Mouse (Mus musculus) liver, embryonic 18 days (tissue): ENCODE data around the gene Fcer1g. TPM values are rescaled to one million over a fixed set of nuclear protein-coding genes. Genes with fewer than 3 reads are reported as not detected.

Experiments
- polyA plus RNA-seq: library from polyadenylated mRNA; depleted of rRNA; stranded (reverse); fragments of >200 nt; gene quantifications from 2 replicates; pipeline ENCODE4 v1.2.3, GENCODE M21; 2012; rRNA removed

The Fcer1g gene
- 137 and 142 TPM in 2 replicates for polyA plus RNA-seq

DNA sequence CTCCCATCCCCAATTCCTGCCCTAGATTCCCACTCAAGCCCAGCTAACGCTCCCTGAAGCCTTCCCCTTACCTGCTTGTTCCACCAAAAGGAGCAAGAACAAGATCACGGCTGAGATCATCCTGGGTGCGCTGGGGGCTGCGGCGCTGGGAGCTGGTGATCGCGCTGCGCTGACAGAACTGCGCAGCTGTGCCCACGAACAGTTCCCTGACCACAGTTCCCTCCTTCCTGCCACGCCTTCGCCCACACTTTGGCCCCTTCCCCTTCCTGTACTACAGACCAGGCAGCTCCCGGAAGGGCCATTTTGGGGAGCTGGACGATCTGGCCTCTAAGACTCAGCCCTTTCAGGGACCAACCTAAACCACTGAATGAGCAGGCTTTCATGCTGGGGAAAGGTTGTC is at the start of gene Fcer1g:
Fcer1g (minus strand) TSS at position 240 of the 400 bp plus-strand sequence.

DNA sequence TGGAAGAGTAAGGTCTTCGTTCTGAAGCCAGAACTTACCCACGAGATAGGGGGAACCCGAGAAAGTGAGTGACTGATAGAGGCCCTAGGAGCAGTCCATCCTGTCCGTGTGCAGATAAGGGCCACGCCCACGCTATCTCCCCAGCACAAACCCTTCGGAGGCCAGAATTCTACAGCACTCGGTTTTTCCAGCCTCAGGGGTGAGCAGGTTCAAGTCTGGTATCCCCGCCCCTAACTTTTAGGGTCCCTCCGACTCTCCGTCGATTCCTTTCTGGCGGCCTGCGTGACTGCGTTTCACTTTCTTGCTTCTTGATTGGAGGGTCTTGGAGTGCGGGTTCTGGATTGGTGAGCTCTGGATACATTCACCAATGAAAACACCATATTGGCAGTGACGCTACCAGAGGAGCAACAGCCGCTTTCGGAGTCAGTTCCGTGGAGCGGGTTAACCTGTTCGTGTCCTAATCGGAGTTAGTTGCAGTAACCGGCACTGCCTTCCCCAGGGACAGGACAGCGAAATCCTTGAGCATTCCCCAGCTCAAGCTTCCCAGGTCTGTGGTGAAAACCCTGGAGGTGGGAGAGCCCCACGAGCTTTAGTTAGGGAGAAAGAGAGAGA is 46.9 kb upstream of the Fcer1g start, which contains the start of gene Ppox:
Ppox (minus strand) TSS at position 271 of the 612 bp plus-strand sequence.

DNA sequence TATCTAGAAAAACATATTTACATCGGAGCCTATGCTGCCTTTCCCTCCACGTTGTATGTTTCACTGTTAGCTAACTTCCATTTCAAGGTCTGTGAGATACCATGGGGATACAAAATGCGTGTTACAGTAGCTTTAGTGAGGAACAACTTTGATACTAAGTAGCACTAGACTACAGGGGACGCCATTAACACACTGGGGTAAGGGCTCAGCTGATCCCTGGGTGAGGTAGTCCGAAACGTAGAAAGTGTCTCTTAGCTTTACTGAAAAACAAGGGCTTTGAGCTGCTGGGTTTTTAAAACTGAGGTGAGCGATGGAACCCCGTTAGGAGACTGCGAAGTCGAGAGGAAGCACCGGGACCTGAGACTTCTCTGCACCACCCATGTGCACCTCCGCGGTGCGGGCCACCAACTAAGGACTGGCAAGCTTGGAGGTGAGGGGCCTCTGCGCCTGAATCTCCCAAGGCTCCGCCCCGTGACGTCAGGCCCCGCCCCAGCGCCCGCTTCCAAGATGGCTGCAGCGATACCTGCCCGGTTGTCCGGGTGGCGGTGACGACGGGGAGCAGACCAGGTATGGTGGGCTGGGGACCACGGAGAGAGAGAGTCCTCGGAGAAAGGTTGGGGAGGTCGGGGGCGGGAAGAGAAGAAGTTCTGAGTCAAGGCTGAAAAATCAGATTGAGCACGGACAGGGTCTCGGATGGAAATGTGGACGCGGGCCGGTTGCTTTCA is 35.8 kb upstream of the Fcer1g start, which contains the start of gene B4galt3:
B4galt3 (plus strand) TSS at position 481 of the 725 bp plus-strand sequence.

DNA sequence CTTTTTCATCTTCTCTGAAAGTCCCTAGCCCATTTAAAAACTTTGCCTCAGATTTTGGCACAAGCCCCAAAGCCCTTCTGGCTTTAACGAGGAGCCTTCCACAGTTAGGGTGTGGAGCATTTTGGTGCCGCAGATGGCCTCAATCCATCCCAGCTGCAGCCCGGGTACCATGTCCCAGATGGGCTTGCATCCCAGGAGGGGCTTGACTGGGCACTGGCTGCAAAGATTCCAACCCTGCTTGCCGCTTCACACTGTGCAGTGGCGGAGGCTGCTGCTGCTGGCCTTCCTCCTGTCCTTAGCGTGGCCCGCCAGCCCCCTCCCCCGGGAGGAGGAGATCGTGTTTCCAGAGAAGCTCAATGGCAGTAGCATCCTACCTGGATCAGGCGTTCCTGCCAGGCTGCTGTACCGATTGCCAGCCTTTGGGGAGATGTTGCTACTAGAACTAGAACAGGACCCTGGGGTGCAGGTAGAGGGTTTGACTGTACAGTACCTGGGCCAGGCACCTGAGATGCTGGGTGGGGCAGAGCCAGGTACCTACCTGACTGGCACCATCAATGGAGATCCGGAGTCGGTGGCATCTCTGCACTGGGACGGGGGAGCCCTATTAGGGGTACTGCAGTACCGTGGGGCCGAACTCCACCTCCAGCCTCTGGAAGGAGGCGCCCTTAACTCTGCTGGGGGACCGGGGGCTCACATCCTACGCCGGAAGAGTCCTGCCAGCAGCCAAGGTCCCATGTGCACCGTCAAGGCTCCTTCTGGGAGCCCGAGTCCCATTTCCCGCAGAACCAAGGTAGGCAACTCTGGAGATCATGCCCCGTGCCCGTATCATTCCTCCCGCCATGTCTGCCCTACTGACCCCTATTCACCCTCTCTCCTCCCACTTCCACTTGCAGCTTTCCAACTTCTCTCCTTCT is 16.8 kb upstream of the Fcer1g start, which contains the start of gene Ndufs2:
Ndufs2 (minus strand) TSS at position 709 of the 914 bp plus-strand sequence.

DNA sequence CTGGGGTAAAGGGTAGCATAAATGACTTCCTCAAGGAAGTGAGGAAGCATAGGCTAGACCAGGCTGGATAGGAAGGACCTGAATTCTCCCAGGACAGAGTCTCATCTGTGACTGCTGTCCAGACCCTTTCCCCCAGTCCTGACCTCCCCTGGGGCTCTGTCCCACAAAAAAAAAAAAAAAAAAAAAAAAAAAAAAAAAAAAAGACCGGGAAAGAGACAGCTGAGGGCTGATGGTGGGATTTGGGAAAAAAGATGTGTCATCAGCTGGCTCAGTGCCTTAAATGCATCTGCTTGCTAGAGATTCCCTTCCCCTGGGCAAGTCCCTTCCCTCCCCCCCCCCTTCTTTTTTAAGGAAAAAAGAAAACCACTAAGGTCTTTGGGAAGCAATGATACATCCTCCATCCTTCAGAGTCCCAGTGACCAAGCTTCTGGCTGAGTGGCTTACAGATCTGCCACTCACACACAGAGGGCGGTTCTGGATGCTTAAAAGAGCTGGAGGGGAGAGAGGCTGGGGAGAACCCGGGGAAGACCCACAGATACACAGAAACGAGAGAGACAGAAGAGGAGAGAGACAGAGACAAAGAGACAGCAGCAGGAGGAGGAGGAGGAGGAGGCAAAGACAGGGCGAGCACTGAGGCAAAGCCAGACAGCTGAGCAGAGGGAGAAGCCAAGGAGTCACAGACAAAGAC is 15.9 kb upstream of the Fcer1g start, which contains the start of gene Adamts4:
Adamts4 (plus strand) TSS at position 509 of the 688 bp plus-strand sequence.

DNA sequence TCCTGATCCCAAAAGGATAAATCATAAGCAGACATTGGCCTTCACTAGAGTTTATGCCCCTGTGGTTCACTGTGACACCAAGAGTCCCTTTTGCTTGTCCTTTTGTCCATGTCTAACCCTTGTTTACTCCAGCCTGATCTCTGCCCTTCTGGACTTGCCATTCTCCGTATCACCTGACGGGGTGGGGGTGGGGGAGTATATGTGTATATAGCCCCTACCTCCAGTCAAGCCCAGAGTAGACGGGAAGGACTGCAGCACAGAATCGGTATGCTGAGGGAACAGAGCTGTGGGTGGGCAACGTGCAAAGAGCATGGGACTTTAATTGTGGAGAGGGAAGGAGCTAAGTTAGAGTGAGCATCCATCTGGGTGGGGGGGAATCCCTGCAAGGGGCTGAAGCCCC is 9.3 kb downstream of the Fcer1g start, which contains the start of gene Apoa2:
Apoa2 (plus strand) TSS at position 198 of the 400 bp plus-strand sequence.

DNA sequence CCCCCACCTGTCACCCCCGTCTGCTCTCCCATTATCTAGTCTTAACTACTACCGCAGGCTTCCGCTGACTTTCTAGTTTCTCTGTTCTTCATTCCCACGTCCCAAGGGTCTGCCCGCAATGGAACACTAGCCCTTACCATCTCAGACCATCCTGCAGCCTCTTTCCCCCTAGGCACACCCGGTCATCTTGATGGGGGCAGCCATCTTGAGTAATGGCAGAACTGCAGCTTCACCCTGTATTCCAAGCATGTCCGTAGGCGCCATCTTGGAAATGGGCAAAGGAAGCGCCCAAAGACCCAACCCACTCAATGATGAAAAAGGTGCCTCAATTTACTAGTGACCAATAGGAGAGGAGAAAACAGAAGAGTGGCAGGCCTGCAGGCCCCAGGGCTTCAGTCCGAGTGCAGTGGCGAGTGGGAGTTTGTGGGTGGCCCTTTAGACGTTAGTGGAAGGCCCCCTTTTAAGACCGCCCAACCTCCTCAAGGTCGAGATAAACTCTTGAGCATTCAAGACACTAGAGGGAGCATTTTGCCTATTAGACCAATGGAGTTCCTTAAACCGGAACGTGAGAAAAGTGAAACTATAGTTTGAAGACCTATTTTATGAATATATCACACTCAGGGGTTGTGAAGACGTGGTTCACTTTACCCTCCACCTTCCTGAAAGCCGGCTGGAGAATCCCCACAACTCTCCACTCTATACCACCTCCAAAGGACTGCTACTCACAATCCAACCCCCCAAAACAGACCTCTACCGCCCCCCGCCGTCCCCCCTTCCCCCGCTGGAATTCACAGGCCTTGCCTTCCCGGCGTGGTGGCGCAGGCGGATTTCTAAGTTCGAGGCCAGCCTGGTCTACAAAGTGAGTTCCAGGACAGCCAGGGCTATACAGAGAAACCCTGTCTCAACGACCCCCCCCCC is 11.7 kb downstream of the Fcer1g start, which contains the start of gene Tomm40l:
Tomm40l (minus strand) TSS at position 277 of the 918 bp plus-strand sequence.

DNA sequence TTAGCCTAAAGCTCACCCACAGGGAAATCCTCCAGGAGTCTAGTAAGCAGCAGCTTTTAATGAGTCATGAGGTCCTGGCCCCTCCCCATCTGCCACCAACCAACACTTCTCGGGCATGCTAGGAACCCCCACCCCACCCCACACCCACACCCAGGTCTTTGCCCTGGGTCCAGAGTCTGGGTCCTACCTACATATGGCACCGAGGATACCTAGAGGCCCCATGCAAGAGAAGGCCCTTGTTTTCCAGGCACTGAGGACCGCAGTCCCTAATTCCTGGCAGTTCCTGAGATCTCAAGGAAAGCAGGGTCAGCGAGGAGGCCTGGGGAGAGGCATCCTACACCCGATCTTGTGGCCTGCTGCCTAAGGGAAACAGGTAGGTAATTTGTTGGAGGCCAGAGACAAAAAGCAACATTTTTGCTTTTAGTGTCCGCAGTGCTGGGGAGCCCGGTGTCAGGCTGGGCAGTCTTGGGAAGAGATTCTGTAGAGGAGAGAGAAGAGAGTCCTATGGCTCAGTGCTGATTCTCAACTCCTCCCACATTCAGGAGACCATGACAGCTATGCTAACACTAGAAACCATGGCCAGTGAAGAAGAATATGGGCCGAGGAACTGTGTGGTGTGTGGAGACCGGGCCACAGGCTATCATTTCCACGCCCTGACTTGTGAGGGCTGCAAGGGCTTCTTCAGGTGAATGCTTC is 20.2 kb downstream of the Fcer1g start, which contains the start of gene Nr1i3:
Nr1i3 (plus strand) TSS at position 170 of the 696 bp plus-strand sequence.

DNA sequence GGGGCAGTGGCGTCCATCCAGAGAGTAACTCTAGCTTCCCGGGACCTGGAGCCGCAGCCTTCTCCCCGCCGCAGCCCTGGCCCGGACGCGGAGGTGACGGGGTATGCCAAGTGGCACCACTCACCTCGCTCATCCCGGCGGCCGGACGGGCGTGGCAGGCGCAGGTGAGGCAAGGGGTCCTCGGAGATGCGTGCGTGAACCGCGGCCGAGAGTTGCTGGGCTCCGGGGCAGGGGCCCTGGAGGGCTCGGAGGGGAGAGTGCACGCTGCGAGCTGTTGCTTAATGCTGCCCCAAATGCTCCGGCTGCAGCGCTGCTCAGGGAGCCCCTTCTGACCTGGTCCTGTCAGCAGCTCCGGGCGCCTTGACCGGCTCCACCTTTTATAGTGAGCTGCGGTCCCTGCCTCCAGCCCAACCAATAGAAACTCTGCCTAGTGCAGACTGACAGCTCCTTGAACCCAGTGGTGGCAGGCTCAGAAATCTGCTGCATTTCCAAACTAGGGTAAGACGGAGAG is 38.2 kb downstream of the Fcer1g start, which contains the start of gene Pcp4l1:
Pcp4l1 (minus strand) TSS at position 382 of the 511 bp plus-strand sequence.

Other genes with a start within 250 kb of the Fcer1g start
- 14.2 and 16.1 TPM in 2 replicates for gene Fcgr4, start 215.4 kb downstream of the Fcer1g start, polyA plus RNA-seq
- gene Fcgr3, start 169.4 kb downstream of the Fcer1g start, polyA plus RNA-seq = 39.4 and 40.8 TPM in 2 replicates
- 2.9 and 3.3 TPM in 2 replicates for gene Cfap126, start 120.4 kb downstream of the Fcer1g start, polyA plus RNA-seq
- gene Sdhc, start 83.8 kb downstream of the Fcer1g start, polyA plus RNA-seq = 184 and 192 TPM in 2 replicates
- 0.12 and 0.14 TPM in 2 replicates for gene Mpz, start 83.7 kb downstream of the Fcer1g start, polyA plus RNA-seq
- 6.4 and 7.7 TPM in 2 replicates for gene Pcp4l1, start 38.1 kb downstream of the Fcer1g start, polyA plus RNA-seq
- gene Nr1i3, start 20.4 kb downstream of the Fcer1g start, polyA plus RNA-seq = 22.1 and 22.4 TPM in 2 replicates
- 8.5 and 9.6 TPM in 2 replicates for gene Tomm40l, start 11.9 kb downstream of the Fcer1g start, polyA plus RNA-seq
- gene Apoa2, start 9.3 kb downstream of the Fcer1g start, polyA plus RNA-seq = 8,837 and 9,746 TPM in 2 replicates
- gene Adamts4, start 16.1 kb upstream of the Fcer1g start, polyA plus RNA-seq = 0.38 and 0.57 TPM in 2 replicates
- gene Ndufs2, start 17.0 kb upstream of the Fcer1g start, polyA plus RNA-seq = 88.9 and 92.7 TPM in 2 replicates
- 16.3 and 19.1 TPM in 2 replicates for gene B4galt3, start 36.0 kb upstream of the Fcer1g start, polyA plus RNA-seq
- gene Ppox, start 46.8 kb upstream of the Fcer1g start, polyA plus RNA-seq = 93.0 and 104 TPM in 2 replicates
- 16.0 and 16.9 TPM in 2 replicates for gene Usp21, start 53.6 kb upstream of the Fcer1g start, polyA plus RNA-seq
- gene Ufc1, start 60.7 kb upstream of the Fcer1g start, polyA plus RNA-seq = 23.6 and 24.6 TPM in 2 replicates
- 20.5 and 20.8 TPM in 2 replicates for gene Dedd, start 94.8 kb upstream of the Fcer1g start, polyA plus RNA-seq
- gene Nit1, start 111.3 kb upstream of the Fcer1g start, polyA plus RNA-seq = 59.7 and 61.3 TPM in 2 replicates
- gene Pfdn2, start 111.3 kb upstream of the Fcer1g start, polyA plus RNA-seq = 28.2 and 36.2 TPM in 2 replicates
- 0.13 and 0.22 TPM in 2 replicates for gene Klhdc9, start 126.4 kb upstream of the Fcer1g start, polyA plus RNA-seq
- 0.38 and 0.41 TPM in 2 replicates for gene Nectin4, start 135.7 kb upstream of the Fcer1g start, polyA plus RNA-seq
- gene Arhgap30, start 154.6 kb upstream of the Fcer1g start, polyA plus RNA-seq = 6.1 and 6.7 TPM in 2 replicates
- gene Usf1, start 176.9 kb upstream of the Fcer1g start, polyA plus RNA-seq = 22.7 and 23.6 TPM in 2 replicates
- 4.3 and 5.4 TPM in 2 replicates for gene Tstd1, start 184.5 kb upstream of the Fcer1g start, polyA plus RNA-seq
- 32.6 and 33.7 TPM in 2 replicates for gene F11r, start 203.2 kb upstream of the Fcer1g start, polyA plus RNA-seq